Mouse (Mus musculus): ENCODE data around the gene Macf1.

GRCm38 (mm10) chr4:123394269-123394668 is 289.9 kb downstream of the Macf1 start:
- no peak for TF ChIP-seq CTCF (IDR thresholded peaks at IDR 0.05; ENCODE audit: extremely low read depth, insufficient read depth, insufficient read length, insufficient replicate concordance)
- no peak for TF ChIP-seq POLR2A (IDR thresholded peaks at IDR 0.05; ENCODE audit: low read depth, low read length)
